Mouse (Mus musculus) liver, adult 2 months (tissue): ENCODE data around the gene Tek. TPM values are rescaled to one million over a fixed set of nuclear protein-coding genes. Genes with fewer than 3 reads are reported as not detected.
A peak's percentile ranks its signal among the peaks of the same experiment; 100 is the strongest.

Source experiments
- DNase-seq: peaks from one replicate; pipeline ENCODE4 v3.0.0-alpha.2; 2011; ENCODE audit warnings: low read depth, low spot score; ENCODE audit errors: extremely low read depth
- H3K27ac ChIP-seq: fragments of 200-500 bp; replicated peaks from 2 replicates; pipeline ENCODE4 v1.5.1; 2012; ENCODE audit warnings: low read depth, mild to moderate bottlenecking, control low read depth, inconsistent platforms, low read length; ENCODE audit not compliant: insufficient read depth
- H3K27me3 ChIP-seq: fragments of 200-500 bp; 2 replicates; pipeline ENCODE4 v1.6.1; 2012; ENCODE audit warnings: mild to moderate bottlenecking, moderate library complexity, low read length, inconsistent platforms; ENCODE audit not compliant: control insufficient read depth, insufficient read depth
- H3K36me3 ChIP-seq: fragments of 200-500 bp; 2 replicates; pipeline ENCODE4 v1.6.1; 2012; ENCODE audit warnings: low read length, inconsistent platforms; ENCODE audit not compliant: control insufficient read depth, insufficient read depth
- H3K4me1 ChIP-seq: fragments of 200-500 bp; 2 replicates; pipeline ENCODE4 v1.6.1; 2011; ENCODE audit warnings: low read length; ENCODE audit not compliant: control insufficient read depth, insufficient read depth
- H3K4me3 ChIP-seq: fragments of 200-500 bp; 2 replicates; pipeline ENCODE4 v1.5.1; 2011; ENCODE audit warnings: low read depth, mild to moderate bottlenecking, control low read depth, low read length, moderate library complexity; ENCODE audit not compliant: insufficient read depth
- H3K79me2 ChIP-seq: fragments of 200-500 bp; 2 replicates; pipeline ENCODE4 v1.6.1; 2012; ENCODE audit warnings: inconsistent platforms, mild to moderate bottlenecking, low read length, moderate library complexity; ENCODE audit not compliant: control insufficient read depth, insufficient read depth
- H3K9ac ChIP-seq: fragments of 200-500 bp; 2 replicates; pipeline ENCODE4 v1.6.1; 2012; ENCODE audit warnings: low read depth, mild to moderate bottlenecking, control low read depth, inconsistent platforms, low read length
- CTCF ChIP-seq: fragments of 200-500 bp; IDR thresholded peaks from 2 replicates; pipeline ENCODE4 v1.5.1; 2011; ENCODE audit warnings: low read depth, low read length, control low read depth
- POLR2A ChIP-seq: fragments of 200-500 bp; IDR thresholded peaks from 2 replicates; pipeline ENCODE4 v1.6.1; 2011; ENCODE audit warnings: low read length, control low read depth; ENCODE audit not compliant: insufficient read depth; ENCODE audit errors: extremely low read depth
- WGBS: fragments of 180-500 bp; shearing (Covaris S2); methylation state at CpG from one replicate; pipeline ENCODE4 v1.1.7; 2018; 5-methylcytosine and 5-hydroxymethylcytosine counted together
- polyA plus RNA-seq: library from polyadenylated mRNA; depleted of rRNA; stranded (reverse); fragments of >200 nt; gene quantifications from 2 replicates; pipeline ENCODE4 v1.2.3, GENCODE M21; 2012
- total RNA-seq: library from RNA; depleted of rRNA; stranded (reverse); fragments of >200 nt; gene quantifications from 2 replicates; pipeline ENCODE4 v1.2.3, GENCODE M21; 2014

The Tek gene
- total and polyA plus RNA-seq, 2 experiments, result 2.3 to 15.0 TPM

GRCm38 (mm10) chr4:94826891-94827290 is 87.8 kb downstream of the Tek start:
- Histone ChIP-seq H3K36me3 (peaks cover 2% of the 10 kb centered on the region; the same call in 1 of the 2 replicates), H3K9ac (no peak overlapping the region), H3K27ac (0 out of 2 replicates have a peak overlapping the region, but pooled peaks have one; percentile 8), H3K27me3 (no peaks in the 10 kb centered on the region), H3K4me1 (peaks cover 3% of the 10 kb centered on the region), H3K4me3 (no peak overlapping the region), H3K79me2 (no peaks in the 10 kb centered on the region)
- WGBS, result 74% methylated on average over 1 of the region's 1 CpGs
- TF ChIP-seq POLR2A (no peak), CTCF (no peak)
- DNase-seq, result peak; percentile 1

DNA sequence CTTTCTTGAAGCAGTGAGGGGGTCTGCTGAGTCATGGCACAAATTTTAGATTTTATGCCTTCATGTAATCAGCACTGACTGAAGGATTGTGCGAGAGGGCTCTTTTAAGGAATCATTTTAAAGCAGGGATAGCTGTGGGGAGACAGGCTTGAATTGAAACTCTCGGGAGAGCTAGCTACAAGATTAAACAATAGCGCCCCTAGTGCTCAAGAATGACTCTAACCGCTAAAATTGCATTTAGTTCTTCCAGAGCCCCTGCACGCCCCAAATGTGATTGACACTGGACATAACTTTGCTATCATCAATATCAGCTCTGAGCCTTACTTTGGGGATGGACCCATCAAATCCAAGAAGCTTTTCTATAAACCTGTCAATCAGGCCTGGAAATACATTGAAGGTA is 88.3 kb downstream of the Tek start:
- Histone ChIP-seq H3K9ac (no peak overlapping the region), H3K4me3 (no peak overlapping the region), H3K27me3 (no peaks in the 10 kb centered on the region), H3K4me1 (peaks cover 3% of the 10 kb centered on the region), H3K27ac (0 out of 2 replicates have a peak overlapping the region, but pooled peaks have one; percentile 8), H3K36me3 (peaks cover 2% of the 10 kb centered on the region; the same call in 1 of the 2 replicates), H3K79me2 (no peaks in the 10 kb centered on the region)
- 47% methylated on average over 5 of the region's 5 CpGs for WGBS
- DNase-seq, result peak; percentile 22
- peak; percentile 18; the same call in 1 of the 2 replicates for TF ChIP-seq CTCF
- no peak for TF ChIP-seq POLR2A

GRCm38 (mm10) chr4:94829924-94830386 is 90.9 kb downstream of the Tek start:
- Histone ChIP-seq H3K27me3 (no peaks in the 10 kb centered on the region), H3K4me1 (peaks cover 3% of the 10 kb centered on the region), H3K4me3 (no peak overlapping the region), H3K79me2 (no peaks in the 10 kb centered on the region), H3K27ac (no peak overlapping the region; the same call in 1 of the 2 replicates), H3K9ac (no peak overlapping the region), H3K36me3 (0 out of 2 replicates have a peak, but pooled peaks cover 2% of the 10 kb centered on the region)
- no peak for TF ChIP-seq CTCF
- no peak for TF ChIP-seq POLR2A
- 64% methylated on average over 6 of the region's 6 CpGs for WGBS
- DNase-seq, result peak; percentile 5

DNA sequence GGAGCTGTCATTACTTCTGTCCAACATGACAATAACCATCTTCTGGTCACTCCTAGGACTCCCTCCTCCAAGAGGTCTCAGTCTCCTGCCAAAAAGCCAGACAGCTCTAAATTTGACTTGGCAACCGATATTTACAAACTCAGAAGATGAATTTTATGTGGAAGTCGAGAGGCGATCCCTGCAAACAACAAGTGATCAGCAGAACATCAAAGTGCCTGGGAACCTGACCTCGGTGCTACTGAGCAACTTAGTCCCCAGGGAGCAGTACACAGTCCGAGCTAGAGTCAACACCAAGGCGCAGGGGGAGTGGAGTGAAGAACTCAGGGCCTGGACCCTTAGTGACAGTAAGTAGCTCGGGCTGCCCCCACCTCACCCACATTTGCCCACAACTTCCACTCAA is 98.0 kb downstream of the Tek start:
- Histone ChIP-seq H3K27me3 (no peaks in the 10 kb centered on the region), H3K27ac (no peak overlapping the region), H3K4me3 (no peak overlapping the region), H3K9ac (no peak overlapping the region), H3K4me1 (no peaks in the 10 kb centered on the region), H3K79me2 (no peaks in the 10 kb centered on the region), H3K36me3 (no peaks in the 10 kb centered on the region)
- TF ChIP-seq POLR2A, result no peak
- TF ChIP-seq CTCF, result no peak
- 66% methylated on average over 7 of the region's 7 CpGs for WGBS
- peak; percentile 4 for DNase-seq

DNA sequence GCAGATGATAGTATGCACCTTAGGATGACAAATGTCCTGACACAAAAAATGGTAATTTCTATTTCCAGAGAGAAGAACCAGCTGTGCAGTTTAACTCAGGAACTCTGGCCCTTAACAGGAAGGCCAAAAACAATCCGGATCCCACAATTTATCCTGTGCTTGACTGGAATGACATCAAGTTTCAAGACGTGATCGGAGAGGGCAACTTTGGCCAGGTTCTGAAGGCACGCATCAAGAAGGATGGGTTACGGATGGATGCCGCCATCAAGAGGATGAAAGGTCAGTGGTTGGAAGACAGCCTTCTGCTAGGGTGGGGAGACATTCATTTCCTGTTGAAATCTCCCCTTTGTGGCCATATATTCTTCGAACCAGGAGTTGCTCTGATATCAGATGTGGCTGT is 114.2 kb downstream of the Tek start:
- no peaks in the 10 kb centered on the region; the same call in 1 of the 2 replicates for H3K4me1 ChIP-seq
- H3K27ac ChIP-seq, result no peak overlapping the region
- H3K79me2 ChIP-seq, result no peaks in the 10 kb centered on the region
- no peak overlapping the region for H3K9ac ChIP-seq
- 83% methylated on average over 7 of the region's 7 CpGs for WGBS
- DNase-seq, result no peak
- no peak overlapping the region for H3K4me3 ChIP-seq
- no peak for TF ChIP-seq POLR2A
- H3K36me3 ChIP-seq, result no peaks in the 10 kb centered on the region; the same call in 1 of the 2 replicates
- no peaks in the 10 kb centered on the region for H3K27me3 ChIP-seq

DNA sequence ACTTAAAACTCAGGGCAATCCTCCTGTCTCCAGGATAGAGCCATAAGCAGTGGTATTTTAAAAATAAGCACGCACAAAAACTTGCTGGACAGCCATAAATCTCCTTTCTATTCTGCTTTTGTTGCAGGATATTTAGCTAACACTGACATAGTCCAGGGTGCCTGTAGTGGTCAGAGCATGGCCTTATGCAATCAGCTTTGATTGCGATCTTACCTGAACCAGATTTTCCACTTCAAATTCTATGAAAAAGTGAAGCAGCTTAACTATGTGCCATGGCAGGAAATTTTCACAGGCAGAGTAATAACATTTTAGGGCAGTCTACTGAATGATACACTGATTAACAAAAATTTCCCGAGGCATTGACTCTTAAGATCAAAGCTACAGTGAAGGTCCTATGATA is 115.2 kb downstream of the Tek start:
- Histone ChIP-seq H3K9ac (no peak overlapping the region), H3K79me2 (no peaks in the 10 kb centered on the region), H3K27ac (no peak overlapping the region), H3K27me3 (no peaks in the 10 kb centered on the region), H3K36me3 (no peaks in the 10 kb centered on the region; the same call in 1 of the 2 replicates), H3K4me3 (no peak overlapping the region), H3K4me1 (no peaks in the 10 kb centered on the region; the same call in 1 of the 2 replicates)
- WGBS, result 86% methylated on average over 3 of the region's 3 CpGs
- DNase-seq, result no peak
- no peak for TF ChIP-seq CTCF
